Mouse (Mus musculus): Measurements from ENCODE around the gene Unc5cl. TPM values are rescaled to one million over a fixed set of nuclear protein-coding genes. Genes with fewer than 3 reads are reported as not detected.

Unc5cl gene
- polyA plus RNA-seq (2012; rRNA removed), result 1.5 and 1.9 TPM in 2 replicates

DNA sequence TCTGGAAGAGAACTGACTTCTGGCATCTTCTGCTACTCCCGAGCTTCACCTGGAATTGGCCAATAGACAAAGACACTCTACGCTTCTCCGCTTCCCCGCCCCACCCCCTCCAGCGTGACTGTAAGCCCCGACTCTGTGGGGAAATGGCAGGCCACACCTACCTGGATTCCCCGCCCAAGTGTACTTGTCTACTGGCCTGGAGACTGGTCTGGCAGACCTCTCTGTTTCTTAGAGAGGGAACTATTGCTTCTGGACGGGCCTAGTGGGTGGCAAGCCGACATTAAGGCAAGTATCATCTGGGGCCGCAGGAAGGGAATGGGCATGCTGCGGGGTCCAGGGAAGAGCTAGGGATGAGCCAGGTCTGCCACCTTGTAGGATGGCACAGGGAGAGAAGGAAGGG, at the start of gene Unc5cl:
Unc5cl (plus strand) TSS at position 214 of the 400 bp plus-strand sequence.

DNA sequence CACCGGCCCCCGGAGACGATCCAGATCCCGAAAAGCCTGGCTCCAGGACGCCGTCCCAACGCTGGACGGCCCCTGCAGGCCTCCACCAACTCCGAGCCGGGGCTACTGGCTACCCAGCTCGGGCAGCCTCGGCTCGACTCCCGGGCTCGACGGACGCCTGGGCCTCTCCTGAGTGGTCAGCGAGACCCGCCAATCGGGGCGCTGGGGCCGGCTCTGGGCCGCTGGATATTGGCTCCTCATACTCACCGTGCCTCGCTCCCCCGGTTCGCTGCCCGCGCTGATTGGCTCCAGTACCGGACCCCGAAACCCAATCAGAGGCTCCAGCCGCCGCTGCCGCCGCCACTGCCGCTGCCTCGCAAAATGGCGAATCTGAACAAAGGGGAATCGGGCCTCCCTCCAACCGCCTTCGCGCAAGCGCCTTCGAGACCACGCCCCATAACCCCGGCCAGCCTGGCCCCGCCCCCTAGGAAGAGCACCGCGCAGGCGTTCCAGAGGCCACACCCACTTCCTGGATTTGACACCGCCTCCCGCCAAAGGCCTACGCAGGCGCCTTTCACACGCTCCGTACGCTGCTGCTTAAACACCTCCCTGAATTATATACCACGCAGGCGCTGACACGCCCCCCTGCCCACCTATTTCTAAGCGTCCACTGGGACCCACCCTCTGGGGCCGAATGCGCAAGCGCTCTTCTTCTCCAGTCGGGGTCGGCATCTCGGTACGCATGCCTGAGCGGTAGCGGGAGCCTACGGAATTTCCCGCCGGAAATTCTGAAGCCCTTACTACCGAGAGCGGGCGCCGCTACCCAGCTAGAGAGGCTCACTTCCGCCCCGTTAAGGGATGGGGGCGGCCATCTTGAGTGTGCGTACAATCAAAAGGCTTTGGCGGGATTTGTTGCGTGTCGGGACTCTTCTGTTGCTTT, 45.1 kb upstream of the Unc5cl start, which contains the start of the genes Nfya and Oard1:
Nfya (minus strand) TSS at position 527 of the 919 bp plus-strand sequence.
Oard1 (plus strand) TSS at position 635 of the 919 bp plus-strand sequence.

DNA sequence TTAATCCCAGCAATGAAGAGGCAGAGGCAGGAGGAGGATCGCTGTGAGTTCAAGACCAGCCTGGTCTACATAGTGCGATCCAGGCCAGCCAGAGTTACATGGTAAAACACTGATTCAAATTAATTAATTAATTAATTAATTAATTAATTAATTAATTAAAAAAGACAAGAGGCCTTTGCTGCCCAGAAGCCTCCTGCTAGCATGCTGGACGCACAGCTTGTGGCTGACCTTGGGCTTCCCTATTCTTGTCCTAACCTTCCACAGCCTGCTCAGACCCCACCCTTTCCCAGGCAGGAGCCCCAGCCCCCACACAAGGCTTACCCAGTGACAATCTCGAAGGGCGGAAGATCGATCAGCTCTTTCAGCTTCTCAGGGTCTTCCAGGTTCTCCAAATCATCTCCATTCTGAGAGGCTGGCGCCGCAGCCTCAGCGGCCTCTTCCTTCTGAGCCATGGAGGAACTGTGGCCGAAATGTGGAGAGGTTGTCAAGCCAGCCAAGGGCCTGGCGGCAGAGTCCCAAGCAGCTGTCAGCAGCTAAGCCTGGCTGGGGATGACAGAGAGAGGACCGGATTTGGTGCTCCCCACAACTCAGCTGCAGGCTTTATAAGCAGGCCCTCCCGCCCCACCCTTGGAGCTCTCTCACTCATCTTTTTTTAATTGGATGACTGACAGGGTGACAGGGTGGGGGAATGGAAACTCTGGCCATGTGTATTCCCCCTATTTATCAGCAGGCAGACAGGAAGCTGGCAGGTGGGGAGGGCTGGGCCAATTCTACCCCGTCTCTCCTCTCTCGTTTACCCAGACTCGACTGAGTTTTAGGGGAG, 22.3 kb upstream of the Unc5cl start, which contains the start of gene Apobec2:
Apobec2 (minus strand) TSS at position 773 of the 823 bp plus-strand sequence.

DNA sequence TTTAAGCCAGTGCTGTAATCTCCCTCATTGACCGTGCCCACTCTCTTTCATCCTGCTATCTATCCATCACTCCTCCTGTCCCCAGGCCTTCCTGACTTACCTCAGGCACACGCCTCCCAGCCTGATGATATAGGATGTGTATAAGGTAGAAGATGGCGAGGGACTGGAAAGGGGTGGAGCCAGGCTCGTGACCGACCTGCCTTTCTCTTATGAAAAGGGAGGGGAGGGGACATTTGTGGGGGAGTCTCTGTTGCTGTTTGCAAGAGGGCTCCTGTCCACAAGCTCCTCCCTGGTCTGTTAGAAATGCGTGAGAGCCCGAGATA, 3.4 kb upstream of the Unc5cl start, which contains the start of gene Tspo2:
Tspo2 (minus strand) TSS at position 170 of the 323 bp plus-strand sequence.

Other genes starting within 250 kb of the Unc5cl start
- gene Trem1, start 222.1 kb upstream of the Unc5cl start, polyA plus RNA-seq (2012; rRNA removed), result 2.1 and 2.2 TPM in 2 replicates
- gene Trem3, start 207.1 kb upstream of the Unc5cl start, polyA plus RNA-seq (2012; rRNA removed), result 10.2 and 13.5 TPM in 2 replicates
- gene Treml4, start 190.6 kb upstream of the Unc5cl start, polyA plus RNA-seq (2012; rRNA removed), result 5.0 and 5.5 TPM in 2 replicates
- gene Treml2, start 155.4 kb upstream of the Unc5cl start, polyA plus RNA-seq (2012; rRNA removed), result 10.6 and 13.2 TPM in 2 replicates
- gene B430306N03Rik, start 138.8 kb upstream of the Unc5cl start, polyA plus RNA-seq (2012; rRNA removed), result 7.3 and 7.8 TPM in 2 replicates
- gene Trem2, start 108.5 kb upstream of the Unc5cl start, polyA plus RNA-seq (2012; rRNA removed), result 2.4 and 2.8 TPM in 2 replicates
- gene Treml1, start 95.0 kb upstream of the Unc5cl start, polyA plus RNA-seq (2012; rRNA removed), result 14.1 and 15.6 TPM in 2 replicates
- 26.0 and 26.4 TPM in 2 replicates for gene Nfya, start 45.0 kb upstream of the Unc5cl start, polyA plus RNA-seq (2012; rRNA removed)
- gene Oard1, start 44.9 kb upstream of the Unc5cl start, polyA plus RNA-seq (2012; rRNA removed), result 17.1 and 18.3 TPM in 2 replicates
- 0.19 and 0.30 TPM in 2 replicates for gene Apobec2, start 22.0 kb upstream of the Unc5cl start, polyA plus RNA-seq (2012; rRNA removed)
- gene Tspo2, start 3.4 kb upstream of the Unc5cl start, polyA plus RNA-seq (2012; rRNA removed), result 129 and 136 TPM in 2 replicates

All from liver, embryonic 18 days (tissue).